Mouse (Mus musculus) layer of hippocampus, postnatal 36 days (tissue): ENCODE results near the gene Tspan2. TPM values are rescaled to one million over a fixed set of nuclear protein-coding genes. Genes with fewer than 3 reads are reported as not detected.

Source experiments
- DNase-seq, 2 experiments: peaks; one replicate each; pipeline ENCODE4 v3.0.0; 2022
- total RNA-seq, 2 experiments: library from RNA; stranded (reverse); gene quantifications; 2 replicates each; pipeline ENCODE4 v1.2.3; 2021

The Tspan2 gene
- total RNA-seq, 2 experiments from 2014 or later, result 107 to 123 TPM

- DNase-seq, result no peak
These were observed 38.7 kb downstream of the Tspan2 start for GRCm38 (mm10) chr3:102773018-102773417.

GRCm38 (mm10) chr3:102782618-102783017, 48.3 kb downstream of the Tspan2 start, which contains the start of gene Tshb:
Gene Tshb, minus strand, starts transcription at chr3:102782718.
- DNase-seq, result no peak

GRCm38 (mm10) chr3:102787369-102787768, 53.0 kb downstream of the Tspan2 start:
- no peak for DNase-seq

- DNase-seq, result peak; percentile 66 to 70
These were observed 69.6 kb downstream of the Tspan2 start for GRCm38 (mm10) chr3:102803937-102804336.

GRCm38 (mm10) chr3:102842386-102842785, 108.1 kb downstream of the Tspan2 start:
- no peak for DNase-seq

- no peak for DNase-seq
These were observed 114.3 kb downstream of the Tspan2 start for GRCm38 (mm10) chr3:102848661-102849060.

Other genes starting within 250 kb of the Tspan2 start
- not detected for gene Tshb, start 48.2 kb downstream of the Tspan2 start, total RNA-seq
- not detected for gene Sycp1, start 201.6 kb downstream of the Tspan2 start, total RNA-seq
- gene Nr1h5, start 229.6 kb downstream of the Tspan2 start, total RNA-seq, result not detected